Mouse (Mus musculus) heart, embryonic 14.5 days (tissue): ENCODE data around the gene Parp14. TPM values are rescaled to one million over a fixed set of nuclear protein-coding genes. Genes with fewer than 3 reads are reported as not detected.

Experiments used
- ATAC-seq: fragments of 200-750 bp; cut with Nextera tagmentation; 2 replicates; pipeline ENCODE4 v1.8.0; 2017; ENCODE audit warnings: low read depth, moderate TSS enrichment; ENCODE audit not compliant: insufficient number of reproducible peaks, insufficient read depth, low FRiP score
- H3K27ac ChIP-seq, 2 experiments: fragments of 200-500 bp in 1 of 2; fragments of 300-500 bp in 1 of 2; sonication (generic) in 1 of 2; replicated peaks in 1 of 2; 2 replicates each; pipeline ENCODE4 v1.5.1; 2012 to 2014; ENCODE audit warnings: low read depth in 2 of 2, low read length in 2 of 2, control low read depth in 1 of 2, mild to moderate bottlenecking in 1 of 2, mixed read lengths in 1 of 2; ENCODE audit not compliant: control insufficient read depth in 1 of 2, insufficient read depth in 1 of 2
- H3K27me3 ChIP-seq: fragments of 300-500 bp; sonication (generic); 2 replicates; pipeline ENCODE4 v1.6.1; 2014; ENCODE audit warnings: mild to moderate bottlenecking, low read length, control low read depth; ENCODE audit not compliant: control insufficient read depth, insufficient read depth
- H3K36me3 ChIP-seq: fragments of 300-500 bp; sonication (generic); 2 replicates; pipeline ENCODE4 v1.6.1; 2014; ENCODE audit warnings: mild to moderate bottlenecking, control low read depth, low read length, mixed read lengths; ENCODE audit not compliant: control insufficient read depth, insufficient read depth
- H3K4me1 ChIP-seq, 2 experiments: fragments of 200-500 bp in 1 of 2; fragments of 300-500 bp in 1 of 2; sonication (generic) in 1 of 2; 2 replicates each; pipeline ENCODE4 v1.6.1; 2012 to 2014; ENCODE audit warnings: low read length in 2 of 2, control low read depth in 1 of 2, mixed read lengths in 1 of 2; ENCODE audit not compliant: control insufficient read depth in 2 of 2, insufficient read depth in 2 of 2
- H3K4me2 ChIP-seq: fragments of 300-500 bp; sonication (generic); 2 replicates; pipeline ENCODE4 v1.6.1; 2014; ENCODE audit warnings: mild to moderate bottlenecking, low read length
- H3K4me3 ChIP-seq, 2 experiments: fragments of 200-500 bp in 1 of 2; fragments of 300-500 bp in 1 of 2; sonication (generic) in 1 of 2; 2 replicates each; pipeline ENCODE4 v1.5.1; 2012 to 2014; ENCODE audit warnings: low read length in 2 of 2, mild to moderate bottlenecking in 2 of 2, control low read depth in 1 of 2, low read depth in 1 of 2, moderate library complexity in 1 of 2; ENCODE audit not compliant: control insufficient read depth in 1 of 2, insufficient read depth in 1 of 2
- H3K9ac ChIP-seq: fragments of 300-500 bp; sonication (generic); 2 replicates; pipeline ENCODE4 v1.6.1; 2014; ENCODE audit warnings: mild to moderate bottlenecking, low read length
- H3K9me3 ChIP-seq: fragments of 300-500 bp; sonication (generic); 2 replicates; pipeline ENCODE4 v1.6.1; 2016; ENCODE audit warnings: low read length, control low read depth; ENCODE audit not compliant: control insufficient read depth
- WGBS: fragments of 180-500 bp; shearing (Covaris S2); extraction: QIAGEN DNeasy Blood & Tissue Kit; methylation state at CpG from one replicate; pipeline ENCODE4 v1.1.7; 2014; 5-methylcytosine and 5-hydroxymethylcytosine counted together
- polyA plus RNA-seq: library from polyadenylated mRNA; unstranded; fragments of >200 nt; fragmentation: Nextera tagmentation; extraction: Ambion mirVana; gene quantifications from 2 replicates; pipeline ENCODE4 v1.2.1, GENCODE M21; 2014

Parp14 gene
- polyA plus RNA-seq, 1 experiment from 2014 or later = 1.3 TPM

DNA sequence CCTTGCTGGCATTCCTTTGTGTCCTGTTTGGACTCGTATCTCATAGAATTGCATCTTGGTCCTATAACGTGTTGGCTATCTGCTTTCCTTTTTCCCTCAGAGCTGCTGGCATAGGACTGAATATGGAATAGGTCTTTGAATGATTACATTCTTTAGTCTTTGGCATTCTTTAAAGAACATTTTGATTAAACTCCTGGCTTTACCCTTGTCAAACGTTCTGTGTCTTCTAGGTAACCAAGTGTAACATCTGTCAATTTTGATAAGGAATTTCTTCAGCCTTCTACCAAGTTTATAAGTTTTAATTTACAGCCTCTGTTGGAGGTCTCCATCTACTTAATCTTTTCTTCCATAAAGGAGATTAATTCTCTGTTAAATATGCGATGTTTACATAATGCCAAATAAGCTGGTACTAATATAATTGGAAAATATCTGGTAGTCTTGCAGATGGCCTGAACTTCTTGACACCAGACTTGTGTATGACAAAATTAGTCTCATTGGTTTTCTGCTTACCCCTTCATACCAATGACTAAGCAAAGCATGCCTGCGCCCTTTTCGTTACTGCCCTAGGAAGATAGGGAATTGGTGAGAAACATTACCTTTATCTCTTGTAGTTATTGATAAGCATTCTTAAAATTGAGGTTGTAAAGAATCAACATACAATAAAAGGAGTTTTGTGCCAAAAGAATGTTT, 64.2 kb downstream of the Parp14 start:
- 68% methylated on average over 6 of the region's 6 CpGs for WGBS
- H3K27me3 ChIP-seq = no peaks in the 10 kb centered on the region
- no peak overlapping the region for H3K27ac ChIP-seq
- H3K9ac ChIP-seq = no peak overlapping the region
- H3K4me3 ChIP-seq = no peak overlapping the region
- H3K36me3 ChIP-seq = peaks cover 3% of the 10 kb centered on the region; the same call in 1 of the 2 replicates
- no peak overlapping the region for H3K4me2 ChIP-seq
- no peaks in the 10 kb centered on the region for H3K9me3 ChIP-seq
- peaks cover 4 to 7% of the 10 kb centered on the region in 2 experiments for H3K4me1 ChIP-seq
- ATAC-seq = no peak

- Histone ChIP-seq H3K27me3 (no peaks in the 10 kb centered on the region), H3K4me3 (no peak overlapping the region), H3K4me1 (peaks cover 7 to 9% of the 10 kb centered on the region in 2 experiments), H3K36me3 (peaks cover 7% of the 10 kb centered on the region; the same call in 1 of the 2 replicates), H3K9ac (no peak overlapping the region), H3K9me3 (no peaks in the 10 kb centered on the region), H3K4me2 (no peak overlapping the region), H3K27ac (no peak overlapping the region)
- WGBS = 96% methylated on average over 4 of the region's 4 CpGs
- no peak for ATAC-seq
Observed at GRCm38 (mm10) chr16:35803723-35804122, 67.6 kb downstream of the Parp14 start.

GRCm38 (mm10) chr16:35802163-35802562, 69.2 kb downstream of the Parp14 start:
- no peaks in the 10 kb centered on the region for H3K9me3 ChIP-seq

DNA sequence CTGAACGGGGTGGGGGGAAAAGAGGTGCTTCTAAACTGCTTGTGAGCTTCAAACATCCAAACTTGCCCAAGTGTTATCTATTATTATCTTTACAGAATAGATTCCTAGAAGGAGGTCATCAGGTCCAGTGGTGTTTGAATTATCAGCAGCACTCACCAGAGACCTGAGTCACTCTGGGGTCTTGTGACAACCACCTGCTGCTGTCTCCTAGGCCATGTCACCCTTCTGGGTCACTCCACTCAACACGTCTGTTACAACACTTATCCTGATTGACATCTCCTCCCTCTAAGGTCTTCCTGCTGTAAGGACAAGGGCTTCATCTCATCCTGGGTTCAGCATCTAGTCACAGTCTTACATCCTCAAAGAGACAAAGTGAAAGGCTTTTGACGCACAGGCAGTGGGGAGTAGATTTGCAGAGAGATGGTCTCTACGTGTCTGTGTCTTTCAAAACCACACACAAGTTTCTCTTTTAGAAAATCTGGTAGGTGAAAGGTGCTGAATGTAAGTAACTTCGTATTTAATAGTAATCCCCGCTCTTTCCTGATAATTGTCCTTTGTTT, 79.3 kb downstream of the Parp14 start:
- Histone ChIP-seq H3K27ac (no peak overlapping the region), H3K4me2 (no peak overlapping the region), H3K4me1 (peaks cover 4 to 20% of the 10 kb centered on the region in 2 experiments; a peak in 2 of 4 replicates), H3K4me3 (no peak overlapping the region), H3K36me3 (peaks cover 10% of the 10 kb centered on the region), H3K9me3 (no peaks in the 10 kb centered on the region), H3K9ac (no peak overlapping the region), H3K27me3 (no peaks in the 10 kb centered on the region)
- ATAC-seq = no peak
- 75% methylated on average over 6 of the region's 6 CpGs for WGBS

More at GRCm38 (mm10) chr16:35802163-35802562, 69.2 kb downstream of the Parp14 start:
- no peak for ATAC-seq
- Histone ChIP-seq H3K4me2 (no peak overlapping the region), H3K9ac (no peak overlapping the region), H3K4me1 (peaks cover 7 to 9% of the 10 kb centered on the region in 2 experiments), H3K27ac (no peak overlapping the region), H3K27me3 (no peaks in the 10 kb centered on the region), H3K4me3 (no peak overlapping the region), H3K36me3 (peaks cover 7% of the 10 kb centered on the region; the same call in 1 of the 2 replicates)
- 64% methylated on average over 7 of the region's 7 CpGs for WGBS

DNA sequence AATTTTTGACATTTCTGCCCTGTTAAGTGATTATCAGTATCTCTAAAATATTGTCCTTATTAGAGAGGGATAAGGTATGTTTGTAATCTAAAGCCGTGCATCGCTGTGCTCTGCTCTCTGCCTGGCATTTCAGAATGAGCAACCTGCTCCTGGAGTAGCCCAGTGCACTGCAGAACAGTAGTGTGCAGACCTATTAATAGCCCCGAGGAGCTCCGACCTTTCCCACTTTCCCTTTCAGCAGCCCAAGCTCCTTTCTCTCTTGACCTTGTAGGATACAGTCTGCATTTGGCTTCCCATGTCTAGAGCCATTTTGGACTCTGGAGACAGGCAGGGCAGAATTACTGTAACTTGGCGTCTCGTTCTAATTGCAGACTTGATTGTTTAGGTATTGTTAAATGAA, 83.0 kb downstream of the Parp14 start:
- Histone ChIP-seq H3K9ac (no peak overlapping the region), H3K4me2 (peak overlapping the region; percentile 26), H3K27me3 (no peaks in the 10 kb centered on the region), H3K36me3 (peaks cover 11% of the 10 kb centered on the region), H3K4me3 (no peak overlapping the region), H3K27ac (peak overlapping the region; percentile 63 to 77), H3K4me1 (peaks cover 11 to 28% of the 10 kb centered on the region in 2 experiments), H3K9me3 (no peaks in the 10 kb centered on the region)
- ATAC-seq = peak; percentile 71
- WGBS = 39% methylated on average over 6 of the region's 6 CpGs

DNA sequence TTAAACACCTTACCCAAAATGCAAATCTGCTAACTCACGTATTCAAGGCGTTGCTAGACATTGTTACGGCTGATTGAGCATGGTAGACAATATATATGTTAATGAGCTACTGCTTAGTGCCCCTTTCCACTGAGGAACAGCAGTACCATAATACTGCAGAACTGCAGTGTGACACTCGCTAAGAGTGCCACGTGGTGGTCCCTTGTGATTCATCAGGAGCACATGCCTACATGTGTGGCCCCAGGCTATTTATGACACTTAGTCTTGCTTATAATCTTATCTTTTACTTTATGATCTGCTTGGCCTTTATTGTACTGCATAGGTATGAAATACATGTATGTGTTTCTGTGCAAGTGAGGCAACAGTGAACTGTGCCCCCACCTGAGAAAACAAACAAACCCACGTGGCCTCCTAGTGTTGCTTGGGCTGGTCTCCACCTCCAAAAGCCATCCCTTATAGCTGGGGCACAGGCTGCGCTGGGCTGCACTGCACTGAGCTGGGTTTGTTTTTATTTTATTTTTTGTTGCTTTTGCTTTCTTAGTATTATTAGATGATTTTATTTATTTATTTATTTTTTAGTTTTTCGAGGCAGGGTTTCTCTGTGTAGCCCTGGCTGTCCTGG, 83.7 kb downstream of the Parp14 start:
- no peak for ATAC-seq
- H3K9me3 ChIP-seq = no peaks in the 10 kb centered on the region

GRCm38 (mm10) chr16:35787163-35787562, 84.2 kb downstream of the Parp14 start:
- Histone ChIP-seq H3K27ac (no peak overlapping the region), H3K4me1 (peaks cover 16 to 28% of the 10 kb centered on the region in 2 experiments), H3K4me3 (no peak overlapping the region), H3K9ac (no peak overlapping the region), H3K4me2 (no peak overlapping the region), H3K27me3 (no peaks in the 10 kb centered on the region), H3K36me3 (peaks cover 11% of the 10 kb centered on the region), H3K9me3 (no peaks in the 10 kb centered on the region)
- ATAC-seq = no peak
- WGBS = 90% methylated on average over 6 of the region's 6 CpGs

More for the DNA sequence above, 83.7 kb downstream of the Parp14 start:
- H3K4me3 ChIP-seq = no peak overlapping the region
- 0 out of 2 replicates have a peak overlapping the region, but pooled peaks have one; percentile 26 for H3K4me2 ChIP-seq
- peak overlapping the region in 1 of 2 experiments; percentile 77; a peak in 2 of 4 replicates for H3K27ac ChIP-seq
- H3K27me3 ChIP-seq = no peaks in the 10 kb centered on the region
- H3K4me1 ChIP-seq = peaks cover 12 to 28% of the 10 kb centered on the region in 2 experiments
- H3K9ac ChIP-seq = no peak overlapping the region
- peaks cover 11% of the 10 kb centered on the region for H3K36me3 ChIP-seq
- WGBS = 83% methylated on average over 8 of the region's 8 CpGs
